Mouse (Mus musculus): ENCODE measurements around the gene Zfp629. TPM values are rescaled to one million over a fixed set of nuclear protein-coding genes. Genes with fewer than 3 reads are reported as not detected.
"Not testable (repeated sequence)": the region's sequence is repeated elsewhere in the genome, so short reads cannot be mapped to it uniquely, and the experiment has no call there.

Gene Zfp629
- polyA plus RNA-seq, 1 experiment, result 33.1 TPM

- no peak overlapping the region for H3K4me3 ChIP-seq (ENCODE audit: control insufficient read depth, insufficient read depth, low read length)
- H3K27ac ChIP-seq (ENCODE audit: control insufficient read depth, insufficient read depth, low read length), result no peak overlapping the region
- no peak for DNase-seq
Measured at GRCm38 (mm10) chr7:127652050-127652449, 36.5 kb upstream of the Zfp629 start.

GRCm38 (mm10) chr7:127651624-127652023 is 36.0 kb upstream of the Zfp629 start:
- H3K4me3 ChIP-seq (ENCODE audit: control insufficient read depth, insufficient read depth, low read length), result no peak overlapping the region
- TF ChIP-seq POLR2A (IDR thresholded peaks at IDR 0.05; ENCODE audit: control insufficient read depth, extremely low read depth, insufficient read depth, low read length, poor library complexity) (no peak), CTCF (IDR thresholded peaks at IDR 0.05; ENCODE audit: borderline replicate concordance, control insufficient read depth, extremely low read depth, insufficient read depth, low read length, poor library complexity) (no peak)
- 0 out of 2 replicates have a peak, but pooled peaks cover 4% of the 10 kb centered on the region for H3K4me1 ChIP-seq (replicated peaks; ENCODE audit: control insufficient read depth, insufficient read depth, low read length)
- H3K27me3 ChIP-seq (ENCODE audit: control insufficient read depth, insufficient read depth, low read length), result no peaks in the 10 kb centered on the region
- H3K27ac ChIP-seq (ENCODE audit: control insufficient read depth, insufficient read depth, low read length), result no peak overlapping the region
- 80% methylated on average over 3 of the region's 3 CpGs for WGBS
- no peaks in the 10 kb centered on the region for H3K36me3 ChIP-seq (ENCODE audit: control insufficient read depth, insufficient read depth, low read length)
- DNase-seq, result no peak

More at GRCm38 (mm10) chr7:127652050-127652449, 36.5 kb upstream of the Zfp629 start:
- Histone ChIP-seq H3K36me3 (ENCODE audit: control insufficient read depth, insufficient read depth, low read length) (no peaks in the 10 kb centered on the region), H3K27me3 (ENCODE audit: control insufficient read depth, insufficient read depth, low read length) (no peaks in the 10 kb centered on the region), H3K4me1 (replicated peaks; ENCODE audit: control insufficient read depth, insufficient read depth, low read length) (0 out of 2 replicates have a peak, but pooled peaks cover 4% of the 10 kb centered on the region)
- 28% methylated on average over 18 of the region's 18 CpGs for WGBS
- no peak for TF ChIP-seq POLR2A (IDR thresholded peaks at IDR 0.05; ENCODE audit: control insufficient read depth, extremely low read depth, insufficient read depth, low read length, poor library complexity)
- TF ChIP-seq CTCF (IDR thresholded peaks at IDR 0.05; ENCODE audit: borderline replicate concordance, control insufficient read depth, extremely low read depth, insufficient read depth, low read length, poor library complexity), result no peak

- Histone ChIP-seq H3K4me3 (ENCODE audit: control insufficient read depth, insufficient read depth, low read length) (no peak overlapping the region), H3K36me3 (ENCODE audit: control insufficient read depth, insufficient read depth, low read length) (no peaks in the 10 kb centered on the region), H3K27ac (ENCODE audit: control insufficient read depth, insufficient read depth, low read length) (no peak overlapping the region), H3K4me1 (replicated peaks; ENCODE audit: control insufficient read depth, insufficient read depth, low read length) (0 out of 2 replicates have a peak, but pooled peaks cover 4% of the 10 kb centered on the region), H3K27me3 (ENCODE audit: control insufficient read depth, insufficient read depth, low read length) (no peaks in the 10 kb centered on the region)
- WGBS, result 85% methylated on average over 6 of the region's 6 CpGs
- TF ChIP-seq CTCF (IDR thresholded peaks at IDR 0.05; ENCODE audit: borderline replicate concordance, control insufficient read depth, extremely low read depth, insufficient read depth, low read length, poor library complexity) (no peak), POLR2A (IDR thresholded peaks at IDR 0.05; ENCODE audit: control insufficient read depth, extremely low read depth, insufficient read depth, low read length, poor library complexity) (no peak)
- DNase-seq, result no peak
Measured at GRCm38 (mm10) chr7:127649206-127649605, 33.6 kb upstream of the Zfp629 start.

GRCm38 (mm10) chr7:127648516-127649201 is 33.1 kb upstream of the Zfp629 start:
- Histone ChIP-seq H3K27ac (ENCODE audit: control insufficient read depth, insufficient read depth, low read length) (no peak overlapping the region), H3K27me3 (ENCODE audit: control insufficient read depth, insufficient read depth, low read length) (no peaks in the 10 kb centered on the region), H3K4me1 (replicated peaks; ENCODE audit: control insufficient read depth, insufficient read depth, low read length) (0 out of 2 replicates have a peak, but pooled peaks cover 4% of the 10 kb centered on the region), H3K36me3 (ENCODE audit: control insufficient read depth, insufficient read depth, low read length) (no peaks in the 10 kb centered on the region), H3K4me3 (ENCODE audit: control insufficient read depth, insufficient read depth, low read length) (no peak overlapping the region)
- 85% methylated on average over 4 of the region's 4 CpGs for WGBS
- no peak for DNase-seq
- TF ChIP-seq CTCF (IDR thresholded peaks at IDR 0.05; ENCODE audit: borderline replicate concordance, control insufficient read depth, extremely low read depth, insufficient read depth, low read length, poor library complexity), result no peak
- TF ChIP-seq POLR2A (IDR thresholded peaks at IDR 0.05; ENCODE audit: control insufficient read depth, extremely low read depth, insufficient read depth, low read length, poor library complexity), result no peak

GRCm38 (mm10) chr7:127647576-127647975 is 32.0 kb upstream of the Zfp629 start:
- H3K27me3 ChIP-seq (ENCODE audit: control insufficient read depth, insufficient read depth, low read length); H3K4me3 ChIP-seq (ENCODE audit: control insufficient read depth, insufficient read depth, low read length): not testable (repeated sequence)

GRCm38 (mm10) chr7:127646363-127646762 is 30.8 kb upstream of the Zfp629 start:
- TF ChIP-seq CTCF (IDR thresholded peaks at IDR 0.05; ENCODE audit: borderline replicate concordance, control insufficient read depth, extremely low read depth, insufficient read depth, low read length, poor library complexity) (no peak), POLR2A (IDR thresholded peaks at IDR 0.05; ENCODE audit: control insufficient read depth, extremely low read depth, insufficient read depth, low read length, poor library complexity) (no peak)
- no peak for DNase-seq
- Histone ChIP-seq H3K27ac (ENCODE audit: control insufficient read depth, insufficient read depth, low read length) (no peak overlapping the region), H3K36me3 (ENCODE audit: control insufficient read depth, insufficient read depth, low read length) (no peaks in the 10 kb centered on the region), H3K4me3 (ENCODE audit: control insufficient read depth, insufficient read depth, low read length) (no peak overlapping the region), H3K4me1 (replicated peaks; ENCODE audit: control insufficient read depth, insufficient read depth, low read length) (no peaks in the 10 kb centered on the region), H3K27me3 (ENCODE audit: control insufficient read depth, insufficient read depth, low read length) (no peaks in the 10 kb centered on the region)
- whole genome bisulfite sequencing, result 75% methylated on average over 4 of the region's 4 CpGs

More at GRCm38 (mm10) chr7:127647576-127647975, 32.0 kb upstream of the Zfp629 start:
- not testable (repeated sequence) for H3K36me3 ChIP-seq (ENCODE audit: control insufficient read depth, insufficient read depth, low read length); H3K27ac ChIP-seq (ENCODE audit: control insufficient read depth, insufficient read depth, low read length); DNase-seq; H3K4me1 ChIP-seq (replicated peaks; ENCODE audit: control insufficient read depth, insufficient read depth, low read length)
- 92% methylated on average over 7 of the region's 7 CpGs for WGBS

- H3K4me3 ChIP-seq (ENCODE audit: control insufficient read depth, insufficient read depth, low read length), result no peak overlapping the region
- TF ChIP-seq POLR2A (IDR thresholded peaks at IDR 0.05; ENCODE audit: control insufficient read depth, extremely low read depth, insufficient read depth, low read length, poor library complexity) (no peak), CTCF (IDR thresholded peaks at IDR 0.05; ENCODE audit: borderline replicate concordance, control insufficient read depth, extremely low read depth, insufficient read depth, low read length, poor library complexity) (no peak)
- H3K4me1 ChIP-seq (replicated peaks; ENCODE audit: control insufficient read depth, insufficient read depth, low read length), result no peaks in the 10 kb centered on the region
- 89% methylated on average over 4 of the region's 4 CpGs for WGBS
- DNase-seq, result no peak
- H3K27me3 ChIP-seq (ENCODE audit: control insufficient read depth, insufficient read depth, low read length), result peaks cover 3% of the 10 kb centered on the region; the same call in 1 of the 2 replicates
- H3K27ac ChIP-seq (ENCODE audit: control insufficient read depth, insufficient read depth, low read length), result no peak overlapping the region
- no peaks in the 10 kb centered on the region for H3K36me3 ChIP-seq (ENCODE audit: control insufficient read depth, insufficient read depth, low read length)
Measured at GRCm38 (mm10) chr7:127642254-127642653, 26.7 kb upstream of the Zfp629 start.
